Mouse (Mus musculus): ENCODE measurements at regions not wholly inside any gene's neighbourhood (a gene's known extent, or its start where the extent isn't known, plus 50 kb on each side); places are given as distances from the start of the nearest gene placed in this dataset.

DNA sequence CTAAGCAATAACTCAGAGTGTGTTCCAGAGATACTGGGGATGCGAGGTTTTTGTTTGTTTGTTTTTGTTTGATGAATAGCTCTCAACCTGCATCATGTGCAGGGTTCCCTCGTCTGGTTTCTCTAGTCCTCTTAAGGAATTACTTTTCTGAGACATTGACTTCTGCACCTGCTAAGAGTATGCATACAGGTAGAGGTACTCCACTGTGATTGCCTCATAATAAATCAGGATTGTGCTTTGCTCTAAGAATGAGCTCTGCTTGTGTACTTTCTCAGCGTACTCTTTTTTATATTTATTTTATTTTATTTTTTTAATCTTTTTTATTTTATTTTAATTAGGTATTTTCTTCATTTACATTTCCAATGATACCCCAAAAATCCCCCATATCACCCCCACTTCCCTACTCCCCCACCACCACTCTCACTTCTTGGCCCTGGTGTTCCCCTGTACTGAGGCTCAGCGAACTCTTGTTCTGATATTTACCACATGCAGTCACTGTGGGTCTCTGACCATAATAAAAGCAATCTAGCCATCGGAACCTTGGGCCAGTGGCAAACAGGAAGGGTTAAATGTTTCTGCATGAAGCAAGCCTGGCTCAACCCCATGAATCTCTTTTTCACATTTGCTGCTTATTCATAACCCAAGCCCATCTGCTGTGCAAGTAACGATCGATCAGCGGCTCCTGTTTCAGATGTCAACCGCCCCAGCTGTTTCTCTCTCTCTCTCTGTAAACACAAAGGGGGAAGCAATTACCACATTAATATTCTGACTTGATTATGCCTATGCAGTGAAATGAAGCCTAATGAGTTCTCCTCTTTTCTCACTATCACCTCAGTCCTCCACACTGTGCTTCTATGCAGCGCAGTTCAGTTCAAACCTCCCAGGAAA lies 693.8 kb downstream of the Inhba start:
- TF ChIP-seq POLR2A (IDR thresholded peaks at IDR 0.05; ENCODE audit: borderline replicate concordance, extremely low read depth, low read depth, low read length) (no peak), CTCF (IDR thresholded peaks at IDR 0.05; ENCODE audit: insufficient read depth, low read length) (no peak)

Data from lung, adult 2 months (tissue).